Mouse (Mus musculus) heart, postnatal 36 days (tissue): ENCODE measurements around the gene C1ql2. TPM values are rescaled to one million over a fixed set of nuclear protein-coding genes. Genes with fewer than 3 reads are reported as not detected.

Experiments
- DNase-seq, 2 experiments: peaks; one replicate each; pipeline ENCODE4 v3.0.0; 2021 to 2022
- intact Hi-C: fragments of 180-260 bp; cut with DNase I; formaldehyde crosslinking; loops from one replicate; pipeline ENCODE4 v1.15.1; 2025
- total RNA-seq, 2 experiments: library from RNA; stranded (reverse); gene quantifications; 2 replicates each; pipeline ENCODE4 v1.2.3; 2021

Gene C1ql2
- total RNA-seq = not detected

GRCm38 (mm10) chr1:120340419-120341171 is at the start of gene C1ql2:
C1ql2 (plus strand) TSS chr1:120340582.
- DNase-seq = no peak

GRCm38 (mm10) chr1:120291709-120292108 is 48.7 kb upstream of the C1ql2 start:
- no peak for DNase-seq
- intact Hi-C loops = loop anchor here (5.0 kb wide), 1 partner anchor 94 kb away; no protein-coding TSS in a partner anchor

More at GRCm38 (mm10) chr1:120340419-120341171, at the start of gene C1ql2:
- intact Hi-C loops = no loop called here

GRCm38 (mm10) chr1:120293803-120294202 is 46.6 kb upstream of the C1ql2 start:
- DNase-seq = no peak
- intact Hi-C loops = loop anchor here (5.0 kb wide), 1 partner anchor 97 kb away; no protein-coding TSS in a partner anchor

GRCm38 (mm10) chr1:120296936-120297335 is 43.4 kb upstream of the C1ql2 start:
- intact Hi-C loops = no loop called here

GRCm38 (mm10) chr1:120305801-120306200 is 34.6 kb upstream of the C1ql2 start:
- intact Hi-C loops = no loop called here
- no peak for DNase-seq

More at GRCm38 (mm10) chr1:120296936-120297335, 43.4 kb upstream of the C1ql2 start:
- no peak for DNase-seq

GRCm38 (mm10) chr1:120321270-120322021 is 18.9 kb upstream of the C1ql2 start:
- no peak for DNase-seq
- intact Hi-C loops = no loop called here

GRCm38 (mm10) chr1:120323131-120323561 is 17.2 kb upstream of the C1ql2 start:
- no peak for DNase-seq
- intact Hi-C loops = no loop called here

GRCm38 (mm10) chr1:120327714-120328113 is 12.7 kb upstream of the C1ql2 start:
- intact Hi-C loops = loop anchor here (2.0 kb wide), 1 partner anchor 221 kb away; no protein-coding TSS in a partner anchor
- DNase-seq = peak; percentile 42 to 55

GRCm38 (mm10) chr1:120328212-120328611 is 12.2 kb upstream of the C1ql2 start:
- intact Hi-C loops = loop anchor here (2.0 kb wide), 1 partner anchor 221 kb away; no protein-coding TSS in a partner anchor

GRCm38 (mm10) chr1:120331841-120332240 is 8.5 kb upstream of the C1ql2 start:
- intact Hi-C loops = loop anchor here (5.0 kb wide), 1 partner anchor 135 kb away; no protein-coding TSS in a partner anchor
- peak; percentile 31 to 44 for DNase-seq

More at GRCm38 (mm10) chr1:120328212-120328611, 12.2 kb upstream of the C1ql2 start:
- no peak for DNase-seq

GRCm38 (mm10) chr1:120337970-120338369 is 2.4 kb upstream of the C1ql2 start:
- intact Hi-C loops = no loop called here
- no peak for DNase-seq

GRCm38 (mm10) chr1:120341172-120341675 is 842 bp downstream of the C1ql2 start:
- no peak for DNase-seq
- intact Hi-C loops = no loop called here

- intact Hi-C loops = no loop called here
- no peak for DNase-seq
Observed at GRCm38 (mm10) chr1:120341811-120342370, 1.5 kb downstream of the C1ql2 start.

- intact Hi-C loops = no loop called here
- DNase-seq = peak in 1 of 2 experiments; percentile 16
Observed at GRCm38 (mm10) chr1:120342371-120342821, 2.0 kb downstream of the C1ql2 start.

- intact Hi-C loops = no loop called here
Observed at GRCm38 (mm10) chr1:120345001-120345400, 4.6 kb downstream of the C1ql2 start.

GRCm38 (mm10) chr1:120354387-120354786 is 14.0 kb downstream of the C1ql2 start:
- intact Hi-C loops = no loop called here

More at GRCm38 (mm10) chr1:120345001-120345400, 4.6 kb downstream of the C1ql2 start:
- DNase-seq = no peak

GRCm38 (mm10) chr1:120357371-120358274 is 17.2 kb downstream of the C1ql2 start:
- DNase-seq = peak; percentile 10 to 18
- intact Hi-C loops = no loop called here

More at GRCm38 (mm10) chr1:120354387-120354786, 14.0 kb downstream of the C1ql2 start:
- no peak for DNase-seq

GRCm38 (mm10) chr1:120363638-120364037 is 23.3 kb downstream of the C1ql2 start:
- intact Hi-C loops = no loop called here
- no peak for DNase-seq

GRCm38 (mm10) chr1:120368138-120368537 is 27.8 kb downstream of the C1ql2 start:
- no peak for DNase-seq

More at GRCm38 (mm10) chr1:120368138-120368537, 27.8 kb downstream of the C1ql2 start:
- intact Hi-C loops = no loop called here
